ENCODE assay signal across 8 mouse cellular contexts in the genomic region with DNA sequence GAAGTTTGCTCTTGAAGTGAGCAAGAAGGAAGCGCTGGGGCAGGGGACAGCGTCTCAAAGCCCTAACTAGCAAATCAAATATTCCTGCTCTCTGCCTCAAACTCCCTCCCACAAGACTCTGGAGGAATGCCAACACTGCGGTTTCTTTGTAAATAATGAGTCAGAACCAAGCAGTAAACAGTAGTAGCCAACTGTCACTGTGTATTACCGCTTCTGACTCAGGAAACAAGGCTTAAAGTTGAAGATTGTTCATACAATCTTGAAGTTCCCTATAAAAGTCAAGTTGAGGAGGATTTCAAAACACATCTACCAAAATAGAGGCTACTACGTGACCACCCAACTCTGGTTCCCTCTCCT. TPM values are rescaled to one million over a fixed set of nuclear protein-coding genes. Genes with fewer than 3 reads are reported as not detected.
A peak's percentile ranks its signal among the peaks of the same experiment; 100 is the strongest.
DNase-seq lines count a peak whose midpoint lies in the region; ATAC-seq lines count a peak whose summit lies in the region.

No protein-coding gene starts in this region.

- no peak overlapping the region for H3K4me2 ChIP-seq in embryonic facial prominence, embryonic 13.5 days

- WGBS in embryonic facial prominence, embryonic 13.5 days, result 51% methylated on average over 5 of the region's 5 CpGs
- 81% methylated on average over 5 of the region's 5 CpGs for WGBS in embryonic facial prominence, embryonic 10.5 days

- H3K4me3 ChIP-seq in embryonic facial prominence, embryonic 13.5 days, result no peak overlapping the region
- no peak overlapping the region for H3K4me3 ChIP-seq in embryonic facial prominence, embryonic 10.5 days

- intact Hi-C loops in left cerebral cortex, postnatal 25 days (cut with DNase I), result no loop called here

- no peaks in the 10 kb centered on the region for H3K9me3 ChIP-seq in embryonic facial prominence, embryonic 13.5 days
- no peaks in the 10 kb centered on the region for H3K9me3 ChIP-seq in embryonic facial prominence, embryonic 10.5 days

- ATAC-seq in embryonic facial prominence, embryonic 13.5 days (ENCODE audit: insufficient number of reproducible peaks, insufficient read depth, low FRiP score, low TSS enrichment, low read depth), result no peak

- H3K27ac ChIP-seq in embryonic facial prominence, embryonic 13.5 days, result peak overlapping the region; percentile 60; the same call in 1 of the 2 replicates
- no peak overlapping the region for H3K27ac ChIP-seq in embryonic facial prominence, embryonic 10.5 days (replicated peaks)

- 0 out of 2 replicates have a peak overlapping the region, but pooled peaks have one; percentile 16 for H3K9ac ChIP-seq in embryonic facial prominence, embryonic 13.5 days

- H3K36me3 ChIP-seq in embryonic facial prominence, embryonic 13.5 days, result no peaks in the 10 kb centered on the region
- H3K36me3 ChIP-seq in embryonic facial prominence, embryonic 10.5 days (replicated peaks), result no peaks in the 10 kb centered on the region

- DNase-seq in embryonic facial prominence, embryonic 10.5 days (ENCODE audit: low spot score), result no peak
- DNase-seq in ovary, postnatal 14 days (ENCODE audit: low spot score), result peak; percentile 49
- no peak for DNase-seq in ovary, postnatal 10 days (ENCODE audit: low spot score)
- peak; percentile 65 for DNase-seq in heart, postnatal 4 days
- peak; percentile 54 to 72 for DNase-seq in left cerebral cortex, postnatal 25 days (ENCODE audit: low spot score in 2 of 2)
- peak; percentile 65 to 85 for DNase-seq in right cerebral cortex, adult 2 months (ENCODE audit: low spot score in 2 of 2)
- no peak for DNase-seq in cerebellum, adult 11 months

- H3K4me1 ChIP-seq in embryonic facial prominence, embryonic 13.5 days, result peaks cover 9% of the 10 kb centered on the region
- H3K4me1 ChIP-seq in embryonic facial prominence, embryonic 10.5 days, result peaks cover 13% of the 10 kb centered on the region

- H3K27me3 ChIP-seq in embryonic facial prominence, embryonic 13.5 days, result no peaks in the 10 kb centered on the region
- H3K27me3 ChIP-seq in embryonic facial prominence, embryonic 10.5 days (replicated peaks; ENCODE audit: low read depth, poor library complexity, severe bottlenecking), result no peaks in the 10 kb centered on the region

RNA-seq across cellular contexts. Expression of gene Fkbp1a, which starts 5.7 kb away (rescaled TPM):
- polyA plus RNA-seq in embryonic facial prominence, embryonic 13.5 days (2015; fragmentation: Nextera tagmentation; extraction: Ambion mirVana), result 479 and 483 TPM in 2 replicates
- 585 and 615 TPM in 2 replicates for polyA plus RNA-seq in embryonic facial prominence, embryonic 10.5 days (2016; fragmentation: Nextera tagmentation; extraction: Ambion mirVana)
- total RNA-seq in heart, postnatal 4 days (2021), result 100 to 1,000 TPM; 453 to 456 TPM
- 100 to 1,000 TPM; 710 to 729 TPM for total RNA-seq in left cerebral cortex, postnatal 25 days (2021)

RNA-seq across cellular contexts. Expression of gene Sdcbp2, which starts 35.8 kb away (rescaled TPM):
- polyA plus RNA-seq in embryonic facial prominence, embryonic 13.5 days (2015; fragmentation: Nextera tagmentation; extraction: Ambion mirVana), result 1.1 and 1.2 TPM in 2 replicates
- 0.55 and 0.76 TPM in 2 replicates for polyA plus RNA-seq in embryonic facial prominence, embryonic 10.5 days (2016; fragmentation: Nextera tagmentation; extraction: Ambion mirVana)
- 1 to 10 TPM; 3.4 to 4.3 TPM for total RNA-seq in heart, postnatal 4 days (2021)
- total RNA-seq in left cerebral cortex, postnatal 25 days (2021), result 1 to 10 TPM; 1.3 to 1.9 TPM

RNA-seq across cellular contexts. Expression of gene Nsfl1c, which starts 42.6 kb away (rescaled TPM):
- polyA plus RNA-seq in embryonic facial prominence, embryonic 13.5 days (2015; fragmentation: Nextera tagmentation; extraction: Ambion mirVana), result 264 and 287 TPM in 2 replicates
- 307 and 312 TPM in 2 replicates for polyA plus RNA-seq in embryonic facial prominence, embryonic 10.5 days (2016; fragmentation: Nextera tagmentation; extraction: Ambion mirVana)
- total RNA-seq in heart, postnatal 4 days (2021), result 100 to 1,000 TPM; 101 to 102 TPM
- total RNA-seq in left cerebral cortex, postnatal 25 days (2021), result 100 to 1,000 TPM; 134 to 138 TPM

Comparison
In these comparisons a context has a peak if more than half of its experiments do, and no peak if none do; other contexts are left out.
1. DNase-seq: peak in ovary, postnatal 14 days (single experiment), heart, postnatal 4 days (single experiment), left cerebral cortex, postnatal 25 days (2 of 2) and right cerebral cortex, adult 2 months (2 of 2); none in embryonic facial prominence, embryonic 10.5 days (single experiment), ovary, postnatal 10 days (single experiment) and cerebellum, adult 11 months (single experiment).